Mouse (Mus musculus): ENCODE data around the gene Spen. TPM values are rescaled to one million over a fixed set of nuclear protein-coding genes. Genes with fewer than 3 reads are reported as not detected.

Spen gene
- polyA plus RNA-seq, 1 experiment from 2014 or later = 18.9 TPM

GRCm38 (mm10) chr4:141432666-141433065 is 105.7 kb downstream of the Spen start:
- Histone ChIP-seq H3K9ac (replicated peaks) (no peak overlapping the region), H3K4me1 (no peaks in the 10 kb centered on the region), H3K27ac (replicated peaks) (no peak overlapping the region), H3K27me3 (no peaks in the 10 kb centered on the region), H3K4me2 (replicated peaks) (no peak overlapping the region), H3K4me3 (no peak overlapping the region), H3K9me3 (no peaks in the 10 kb centered on the region), H3K36me3 (no peaks in the 10 kb centered on the region)
- 64% methylated on average over 14 of the region's 14 CpGs for WGBS
- ATAC-seq (replicated peaks) = no peak

- no peak overlapping the region for H3K4me2 ChIP-seq (replicated peaks)
- H3K4me1 ChIP-seq = peaks cover under 1% of the 10 kb centered on the region
- H3K36me3 ChIP-seq = no peaks in the 10 kb centered on the region
- no peak overlapping the region for H3K4me3 ChIP-seq
- ATAC-seq (replicated peaks) = no peak
- no peaks in the 10 kb centered on the region for H3K9me3 ChIP-seq
- no peak overlapping the region for H3K27ac ChIP-seq (replicated peaks)
- no peak overlapping the region for H3K9ac ChIP-seq (replicated peaks)
- WGBS = 46% methylated on average over 9 of the region's 9 CpGs
- H3K27me3 ChIP-seq = no peaks in the 10 kb centered on the region
Observed at GRCm38 (mm10) chr4:141430997-141431396, 107.4 kb downstream of the Spen start.

GRCm38 (mm10) chr4:141429847-141430246 is 108.5 kb downstream of the Spen start:
- 48% methylated on average over 9 of the region's 9 CpGs for WGBS

GRCm38 (mm10) chr4:141429381-141429780 is 109.0 kb downstream of the Spen start:
- Histone ChIP-seq H3K4me3 (no peak overlapping the region), H3K27ac (replicated peaks) (no peak overlapping the region), H3K4me1 (peaks cover 10% of the 10 kb centered on the region), H3K4me2 (replicated peaks) (no peak overlapping the region), H3K9ac (replicated peaks) (no peak overlapping the region), H3K36me3 (no peaks in the 10 kb centered on the region), H3K27me3 (no peaks in the 10 kb centered on the region), H3K9me3 (no peaks in the 10 kb centered on the region)
- 84% methylated on average over 6 of the region's 6 CpGs for WGBS
- ATAC-seq (replicated peaks) = no peak

More at GRCm38 (mm10) chr4:141429847-141430246, 108.5 kb downstream of the Spen start:
- no peak overlapping the region for H3K4me3 ChIP-seq
- H3K9me3 ChIP-seq = no peaks in the 10 kb centered on the region
- no peaks in the 10 kb centered on the region for H3K36me3 ChIP-seq
- H3K27ac ChIP-seq (replicated peaks) = no peak overlapping the region
- no peak overlapping the region for H3K9ac ChIP-seq (replicated peaks)
- no peak overlapping the region for H3K4me2 ChIP-seq (replicated peaks)
- H3K27me3 ChIP-seq = no peaks in the 10 kb centered on the region
- ATAC-seq (replicated peaks) = no peak
- peaks cover 10% of the 10 kb centered on the region for H3K4me1 ChIP-seq

GRCm38 (mm10) chr4:141427921-141428320 is 110.5 kb downstream of the Spen start:
- H3K4me2 ChIP-seq (replicated peaks) = no peak overlapping the region
- no peak for ATAC-seq (replicated peaks)
- H3K9ac ChIP-seq (replicated peaks) = no peak overlapping the region
- H3K9me3 ChIP-seq = no peaks in the 10 kb centered on the region
- no peak overlapping the region for H3K4me3 ChIP-seq
- H3K27ac ChIP-seq (replicated peaks) = no peak overlapping the region
- peaks cover 10% of the 10 kb centered on the region for H3K4me1 ChIP-seq
- WGBS = 82% methylated on average over 13 of the region's 13 CpGs
- no peaks in the 10 kb centered on the region for H3K36me3 ChIP-seq
- H3K27me3 ChIP-seq = no peaks in the 10 kb centered on the region; the same call in 1 of the 2 replicates

GRCm38 (mm10) chr4:141426796-141427745 is 111.3 kb downstream of the Spen start:
- H3K27ac ChIP-seq (replicated peaks) = no peak overlapping the region
- no peak for ATAC-seq (replicated peaks)
- no peak overlapping the region; the same call in 1 of the 2 replicates for H3K4me2 ChIP-seq (replicated peaks)
- no peak overlapping the region for H3K4me3 ChIP-seq
- peaks cover 10% of the 10 kb centered on the region for H3K4me1 ChIP-seq
- H3K27me3 ChIP-seq = no peaks in the 10 kb centered on the region; the same call in 1 of the 2 replicates
- H3K9ac ChIP-seq (replicated peaks) = no peak overlapping the region
- 83% methylated on average over 10 of the region's 10 CpGs for WGBS
- H3K9me3 ChIP-seq = no peaks in the 10 kb centered on the region
- H3K36me3 ChIP-seq = no peaks in the 10 kb centered on the region

- Histone ChIP-seq H3K4me2 (replicated peaks) (peak overlapping the region; percentile 81), H3K4me3 (peak overlapping the region; percentile 49), H3K36me3 (no peaks in the 10 kb centered on the region), H3K9ac (replicated peaks) (peak overlapping the region; percentile 55), H3K9me3 (no peaks in the 10 kb centered on the region), H3K27ac (replicated peaks) (no peak overlapping the region), H3K27me3 (no peaks in the 10 kb centered on the region; the same call in 1 of the 2 replicates), H3K4me1 (peaks cover 10% of the 10 kb centered on the region)
- 4% methylated on average over 35 of the region's 36 CpGs for WGBS
- peak; percentile 97 for ATAC-seq (replicated peaks)
Observed at GRCm38 (mm10) chr4:141425484-141426479, 112.6 kb downstream of the Spen start.

GRCm38 (mm10) chr4:141423691-141424431 is 114.5 kb downstream of the Spen start:
- Histone ChIP-seq H3K36me3 (no peaks in the 10 kb centered on the region), H3K4me2 (replicated peaks) (no peak overlapping the region), H3K9me3 (no peaks in the 10 kb centered on the region), H3K9ac (replicated peaks) (no peak overlapping the region), H3K27ac (replicated peaks) (no peak overlapping the region), H3K4me1 (peaks cover 10% of the 10 kb centered on the region), H3K27me3 (no peaks in the 10 kb centered on the region; the same call in 1 of the 2 replicates), H3K4me3 (no peak overlapping the region)
- 87% methylated on average over 13 of the region's 13 CpGs for WGBS
- ATAC-seq (replicated peaks) = no peak

GRCm38 (mm10) chr4:141423288-141423687 is 115.1 kb downstream of the Spen start:
- no peak overlapping the region for H3K9ac ChIP-seq (replicated peaks)
- ATAC-seq (replicated peaks) = no peak
- H3K27me3 ChIP-seq = no peaks in the 10 kb centered on the region; the same call in 1 of the 2 replicates
- no peak overlapping the region for H3K4me2 ChIP-seq (replicated peaks)
- no peaks in the 10 kb centered on the region for H3K36me3 ChIP-seq
- no peak overlapping the region for H3K4me3 ChIP-seq
- 81% methylated on average over 5 of the region's 5 CpGs for WGBS
- peaks cover 10% of the 10 kb centered on the region for H3K4me1 ChIP-seq
- no peaks in the 10 kb centered on the region for H3K9me3 ChIP-seq
- no peak overlapping the region for H3K27ac ChIP-seq (replicated peaks)

- no peaks in the 10 kb centered on the region for H3K9me3 ChIP-seq
- H3K27me3 ChIP-seq = no peaks in the 10 kb centered on the region; the same call in 1 of the 2 replicates
- H3K4me2 ChIP-seq (replicated peaks) = no peak overlapping the region
- no peaks in the 10 kb centered on the region for H3K36me3 ChIP-seq
- no peak for ATAC-seq (replicated peaks)
- no peak overlapping the region for H3K4me3 ChIP-seq
- peaks cover 10% of the 10 kb centered on the region for H3K4me1 ChIP-seq
- no peak overlapping the region for H3K9ac ChIP-seq (replicated peaks)
- no peak overlapping the region for H3K27ac ChIP-seq (replicated peaks)
- 81% methylated on average over 5 of the region's 5 CpGs for WGBS
Observed at GRCm38 (mm10) chr4:141422841-141423240, 115.6 kb downstream of the Spen start.

GRCm38 (mm10) chr4:141421423-141421822 is 117.0 kb downstream of the Spen start:
- H3K4me2 ChIP-seq (replicated peaks) = no peak overlapping the region
- peaks cover 10% of the 10 kb centered on the region for H3K4me1 ChIP-seq
- no peak overlapping the region for H3K9ac ChIP-seq (replicated peaks)
- no peak for ATAC-seq (replicated peaks)
- WGBS = 71% methylated on average over 14 of the region's 14 CpGs
- no peak overlapping the region for H3K4me3 ChIP-seq
- no peaks in the 10 kb centered on the region; the same call in 1 of the 2 replicates for H3K27me3 ChIP-seq
- no peaks in the 10 kb centered on the region for H3K36me3 ChIP-seq
- no peaks in the 10 kb centered on the region for H3K9me3 ChIP-seq
- H3K27ac ChIP-seq (replicated peaks) = no peak overlapping the region
